Mouse (Mus musculus) liver, adult 2 months (tissue): ENCODE measurements around the gene Alg12.

Experiments
- CTCF ChIP-seq: fragments of 200-500 bp; IDR thresholded peaks from 2 replicates; pipeline ENCODE4 v1.5.1; 2011; ENCODE audit warnings: low read depth, low read length, control low read depth
- POLR2A ChIP-seq: fragments of 200-500 bp; IDR thresholded peaks from 2 replicates; pipeline ENCODE4 v1.6.1; 2011; ENCODE audit warnings: low read length, control low read depth; ENCODE audit not compliant: insufficient read depth; ENCODE audit errors: extremely low read depth

- no peak for TF ChIP-seq CTCF
- TF ChIP-seq POLR2A = no peak
Observed at GRCm38 (mm10) chr15:88810369-88810768, 8.7 kb downstream of the Alg12 start.
